Mouse (Mus musculus) heart, postnatal 0 days (tissue): ENCODE measurements at regions not wholly inside any gene's neighbourhood (a gene's known extent, or its start where the extent isn't known, plus 50 kb on each side); places are given as distances from the start of the nearest gene placed in this dataset.

Experiments
- ATAC-seq: fragments of 200-750 bp; cut with Nextera tagmentation; 2 replicates; pipeline ENCODE4 v1.8.0; 2017; ENCODE audit warnings: low read depth, moderate number of reproducible peaks, moderate library complexity; ENCODE audit not compliant: insufficient read depth
- DNase-seq: peaks from one replicate; pipeline ENCODE4 v3.0.0-alpha.2; 2016; ENCODE audit warnings: low spot score
- H3K27ac ChIP-seq: fragments of 300-500 bp; sonication (generic); 2 replicates; pipeline ENCODE4 v1.5.1; 2014; ENCODE audit warnings: low read depth, mild to moderate bottlenecking
- H3K27me3 ChIP-seq: fragments of 300-500 bp; sonication (generic); 2 replicates; pipeline ENCODE4 v1.6.1; 2014; ENCODE audit warnings: low read length, mixed read lengths; ENCODE audit not compliant: control insufficient read depth, insufficient read depth
- H3K36me3 ChIP-seq: fragments of 300-500 bp; sonication (generic); replicated peaks from 2 replicates; pipeline ENCODE4 v1.6.1; 2014; ENCODE audit warnings: low read length, mixed read lengths; ENCODE audit not compliant: control insufficient read depth, insufficient read depth
- H3K4me1 ChIP-seq: fragments of 300-500 bp; sonication (generic); 2 replicates; pipeline ENCODE4 v1.6.1; 2014; ENCODE audit warnings: antibody characterized with exemption; ENCODE audit not compliant: control insufficient read depth, insufficient read depth
- H3K4me2 ChIP-seq: fragments of 300-500 bp; sonication (generic); 2 replicates; pipeline ENCODE4 v1.6.1; 2014; ENCODE audit warnings: low read depth, mild to moderate bottlenecking, low read length, moderate library complexity
- H3K4me3 ChIP-seq: fragments of 300-500 bp; sonication (generic); 2 replicates; pipeline ENCODE4 v1.5.1; 2014; ENCODE audit warnings: low read depth, low read length
- H3K9ac ChIP-seq: fragments of 300-500 bp; sonication (generic); replicated peaks from 2 replicates; pipeline ENCODE4 v1.6.1; 2014; ENCODE audit warnings: low read depth, low read length, mixed read lengths
- H3K9me3 ChIP-seq: fragments of 300-500 bp; sonication (generic); replicated peaks from 2 replicates; pipeline ENCODE4 v1.6.1; 2016; ENCODE audit warnings: low read length; ENCODE audit not compliant: control insufficient read depth
- CTCF ChIP-seq: IDR thresholded peaks from 2 replicates; pipeline ENCODE4 v1.5.1; 2016; ENCODE audit warnings: antibody characterized with exemption, control low read depth, low read depth
- EP300 ChIP-seq: IDR thresholded peaks from 2 replicates; pipeline ENCODE4 v1.6.1; 2016; ENCODE audit warnings: antibody characterized with exemption, low read depth
- WGBS: fragments of 180-500 bp; shearing (Covaris S2); extraction: QIAGEN DNeasy Blood & Tissue Kit; methylation state at CpG from one replicate; pipeline ENCODE4 v1.1.7; 2014; 5-methylcytosine and 5-hydroxymethylcytosine counted together

- WGBS, result 74% methylated on average over 4 of the region's 4 CpGs
- H3K4me1 ChIP-seq, result no peaks in the 10 kb centered on the region
- H3K9me3 ChIP-seq, result no peaks in the 10 kb centered on the region
- no peak overlapping the region for H3K27ac ChIP-seq
- H3K4me3 ChIP-seq, result no peak overlapping the region
- no peak overlapping the region for H3K9ac ChIP-seq
- no peaks in the 10 kb centered on the region for H3K36me3 ChIP-seq
- DNase-seq (no peak), ATAC-seq (no peak)
- TF ChIP-seq EP300 (no peak), CTCF (no peak)
- H3K4me2 ChIP-seq, result no peak overlapping the region
- no peaks in the 10 kb centered on the region for H3K27me3 ChIP-seq
Measured at GRCm38 (mm10) chr11:89834068-89834467, 56.6 kb upstream of the Ankfn1 start.

GRCm38 (mm10) chr11:89831577-89832110 lies 54.2 kb upstream of the Ankfn1 start:
- DNase-seq, result peak; percentile 13
- TF ChIP-seq CTCF (no peak), EP300 (no peak)

More at GRCm38 (mm10) chr11:89831577-89832110, 54.2 kb upstream of the Ankfn1 start:
- ATAC-seq, result no peak
- H3K4me2 ChIP-seq, result no peak overlapping the region
- no peaks in the 10 kb centered on the region for H3K36me3 ChIP-seq
- H3K4me1 ChIP-seq, result no peaks in the 10 kb centered on the region
- no peaks in the 10 kb centered on the region for H3K9me3 ChIP-seq
- no peak overlapping the region for H3K9ac ChIP-seq
- H3K4me3 ChIP-seq, result no peak overlapping the region
- WGBS, result 74% methylated on average over 8 of the region's 8 CpGs
- H3K27ac ChIP-seq, result no peak overlapping the region
- H3K27me3 ChIP-seq, result no peaks in the 10 kb centered on the region
